Mouse (Mus musculus): ENCODE data around the gene Fam19a2.

DNA sequence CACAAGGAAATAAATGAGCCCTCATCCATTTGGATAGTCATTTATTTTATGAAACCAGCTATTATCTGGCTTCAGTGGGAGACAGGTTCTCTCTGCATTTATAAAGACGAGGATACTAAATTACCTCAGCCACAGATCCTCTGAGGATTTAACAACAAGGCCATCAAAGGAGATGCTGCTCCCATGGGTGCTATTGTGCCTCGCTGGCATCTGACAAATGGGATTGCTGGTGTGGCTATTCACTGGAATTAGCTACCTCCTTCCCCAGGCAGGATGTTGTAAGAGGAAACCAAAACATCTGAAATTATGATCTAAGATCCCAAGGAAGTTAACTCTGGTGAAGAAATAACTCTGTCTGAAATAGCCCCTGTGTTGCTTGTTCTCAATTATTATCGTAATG lies 262.3 kb downstream of the Fam19a2 start:
- no peak for TF ChIP-seq MAX (IDR thresholded peaks at IDR 0.05; ENCODE audit: low read depth)
- no peak for TF ChIP-seq REST (IDR thresholded peaks at IDR 0.05; ENCODE audit: insufficient read depth, insufficient read length)
- no peak for TF ChIP-seq TCF12 (IDR thresholded peaks at IDR 0.05; ENCODE audit: insufficient read depth, poor library complexity, severe bottlenecking)
- TF ChIP-seq TCF3 (IDR thresholded peaks at IDR 0.05; ENCODE audit: insufficient read length, low read depth): no peak
- no peak for TF ChIP-seq POLR2A (IDR thresholded peaks at IDR 0.05; ENCODE audit: insufficient read length, low read depth)
- no peak for TF ChIP-seq POLR2AphosphoS2 (IDR thresholded peaks at IDR 0.05; ENCODE audit: insufficient read length, low read depth)
- TF ChIP-seq CEBPB (IDR thresholded peaks at IDR 0.05; ENCODE audit: insufficient read depth, poor library complexity, severe bottlenecking): no peak
- TF ChIP-seq MYOD1 (IDR thresholded peaks at IDR 0.05; ENCODE audit: control insufficient read depth in 1 of 3, insufficient read length in 2 of 3, low read depth in 2 of 3): no peak
- no peak for TF ChIP-seq MYOG (IDR thresholded peaks at IDR 0.05; ENCODE audit: control insufficient read depth in 1 of 3, insufficient read depth in 1 of 3, insufficient read length in 2 of 3, low read depth in 2 of 3)
- no peak for TF ChIP-seq USF1 (IDR thresholded peaks at IDR 0.05; ENCODE audit: low read depth)
- TF ChIP-seq E2F4 (IDR thresholded peaks at IDR 0.05; ENCODE audit: insufficient read depth): no peak
- no peak for TF ChIP-seq SRF (IDR thresholded peaks at IDR 0.05; ENCODE audit: control insufficient read depth, insufficient read length, low read depth)

Data from myocyte (in vitro differentiated cells).